Mouse (Mus musculus): ENCODE results near the gene Gm21985.
A peak's percentile ranks its signal among the peaks of the same experiment; 100 is the strongest.

DNA sequence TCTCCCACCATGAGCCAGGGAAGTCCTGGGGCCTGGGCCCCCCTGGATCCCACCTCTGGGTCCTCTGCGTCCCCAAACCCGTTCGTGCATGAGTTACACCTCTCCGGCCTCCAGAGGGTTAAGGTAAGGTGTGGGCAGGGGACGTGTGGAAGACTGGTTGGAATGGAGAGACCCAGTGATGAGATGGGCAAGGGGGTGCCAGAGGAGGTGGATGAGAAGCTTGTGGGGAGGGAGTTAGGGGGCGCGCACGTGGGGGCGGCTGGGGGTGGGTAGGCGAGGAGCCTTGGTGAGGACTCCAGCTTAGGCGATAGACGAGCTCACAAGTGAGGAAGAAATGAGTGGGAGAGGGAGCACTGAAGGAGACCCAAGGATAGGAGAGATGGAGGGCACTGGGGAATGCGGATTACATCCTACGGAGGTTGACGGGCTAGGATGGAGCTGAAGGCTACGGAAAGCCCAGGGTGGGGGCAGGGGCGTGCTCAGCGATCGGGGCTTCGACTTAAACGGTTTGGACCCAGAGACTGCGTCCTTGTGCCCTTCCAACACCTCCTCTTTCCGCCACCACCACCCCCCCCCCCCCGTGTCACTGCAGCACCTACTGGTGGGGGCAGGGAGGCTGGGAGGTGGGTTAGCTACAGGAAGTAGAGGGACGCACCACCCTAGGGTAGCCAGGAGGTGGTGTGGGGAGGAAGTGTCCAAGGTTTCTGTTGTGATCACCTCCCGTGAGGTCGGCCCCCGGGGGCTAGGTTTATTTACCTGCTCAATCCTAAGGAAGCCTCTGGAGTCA, 26.0 kb upstream of the Gm21985 start:
- no peak for TF ChIP-seq EP300 (IDR thresholded peaks at IDR 0.05; ENCODE audit: low read length)
- TF ChIP-seq CHD1 (IDR thresholded peaks at IDR 0.05; ENCODE audit: low read depth, low read length), result no peak
- TF ChIP-seq RCOR1 (conservative IDR thresholded peaks at IDR 0.05; ENCODE audit: low read depth, low read length), result no peak
- TF ChIP-seq CTCF (conservative IDR thresholded peaks at IDR 0.05 in 1 of 2, IDR thresholded peaks at IDR 0.05 in 1 of 2; ENCODE audit: low read depth in 2 of 2, low read length in 2 of 2), result no peak; a peak in 1 of 4 replicates
- no peak; the same call in 1 of the 2 replicates for TF ChIP-seq POLR2A (IDR thresholded peaks at IDR 0.05; ENCODE audit: low read depth, low read length)
- TF ChIP-seq KAT2A (IDR thresholded peaks at IDR 0.05; ENCODE audit: insufficient replicate concordance, low read length), result no peak
- peak; percentile 28; the same call in 1 of the 2 replicates for TF ChIP-seq MAZ (IDR thresholded peaks at IDR 0.05; ENCODE audit: low read depth, low read length)
- no peak for TF ChIP-seq USF1 (IDR thresholded peaks at IDR 0.05; ENCODE audit: low read depth, low read length)
- TF ChIP-seq MAFK (IDR thresholded peaks at IDR 0.05; ENCODE audit: insufficient replicate concordance, low read length), result no peak
- no peak for TF ChIP-seq JUND (conservative IDR thresholded peaks at IDR 0.05; ENCODE audit: low read depth, low read length)
- no peak for TF ChIP-seq MAX (IDR thresholded peaks at IDR 0.05; ENCODE audit: low read length)
- no peak for TF ChIP-seq NELFE (IDR thresholded peaks at IDR 0.05; ENCODE audit: low read depth, low read length)
- TF ChIP-seq E2F4 (IDR thresholded peaks at IDR 0.05; ENCODE audit: insufficient replicate concordance, low read depth, low read length), result no peak
- no peak for TF ChIP-seq JUN (IDR thresholded peaks at IDR 0.05; ENCODE audit: insufficient read depth, low read depth, low read length)
